Mouse (Mus musculus): ENCODE measurements around the gene Mdn1. TPM values are rescaled to one million over a fixed set of nuclear protein-coding genes. Genes with fewer than 3 reads are reported as not detected.

The Mdn1 gene
- polyA plus RNA-seq, 1 experiment = 8.7 TPM

- Histone ChIP-seq H3K36me3 (ENCODE audit: control insufficient read depth, insufficient read depth) (peaks cover 52% of the 10 kb centered on the region), H3K4me2 (ENCODE audit: low read depth) (no peak overlapping the region), H3K4me3 (no peak overlapping the region), H3K27me3 (ENCODE audit: control insufficient read depth, insufficient read depth, insufficient read length) (no peaks in the 10 kb centered on the region), H3ac (ENCODE audit: control insufficient read depth, insufficient read length) (no peak overlapping the region), H3K79me2 (ENCODE audit: control insufficient read depth, insufficient read depth) (no peaks in the 10 kb centered on the region)
- TF ChIP-seq MYOD1 (IDR thresholded peaks at IDR 0.05; ENCODE audit: control insufficient read depth in 1 of 3, insufficient read length in 2 of 3, low read depth in 2 of 3) (no peak), SRF (IDR thresholded peaks at IDR 0.05; ENCODE audit: control insufficient read depth, insufficient read length, low read depth) (no peak), TCF12 (IDR thresholded peaks at IDR 0.05; ENCODE audit: insufficient read depth, poor library complexity, severe bottlenecking) (no peak), USF1 (IDR thresholded peaks at IDR 0.05; ENCODE audit: low read depth) (no peak), REST (IDR thresholded peaks at IDR 0.05; ENCODE audit: insufficient read depth, insufficient read length) (no peak), POLR2AphosphoS2 (IDR thresholded peaks at IDR 0.05; ENCODE audit: insufficient read length, low read depth) (no peak), MAX (IDR thresholded peaks at IDR 0.05; ENCODE audit: low read depth) (no peak), CEBPB (IDR thresholded peaks at IDR 0.05; ENCODE audit: insufficient read depth, poor library complexity, severe bottlenecking) (no peak)
Observed at GRCm38 (mm10) chr4:32674025-32674424, 17.1 kb downstream of the Mdn1 start.

- no peaks in the 10 kb centered on the region for H3K27me3 ChIP-seq (ENCODE audit: control insufficient read depth, insufficient read depth, insufficient read length)
- no peaks in the 10 kb centered on the region for H3K79me2 ChIP-seq (ENCODE audit: control insufficient read depth, insufficient read depth)
- no peak overlapping the region for H3K4me3 ChIP-seq
- no peak overlapping the region for H3K4me2 ChIP-seq (ENCODE audit: low read depth)
- H3ac ChIP-seq (ENCODE audit: control insufficient read depth, insufficient read length) = no peak overlapping the region
- TF ChIP-seq USF1 (IDR thresholded peaks at IDR 0.05; ENCODE audit: low read depth) (no peak), TCF12 (IDR thresholded peaks at IDR 0.05; ENCODE audit: insufficient read depth, poor library complexity, severe bottlenecking) (no peak), SRF (IDR thresholded peaks at IDR 0.05; ENCODE audit: control insufficient read depth, insufficient read length, low read depth) (no peak), CEBPB (IDR thresholded peaks at IDR 0.05; ENCODE audit: insufficient read depth, poor library complexity, severe bottlenecking) (no peak), TCF3 (IDR thresholded peaks at IDR 0.05; ENCODE audit: insufficient read length, low read depth) (no peak), POLR2AphosphoS2 (IDR thresholded peaks at IDR 0.05; ENCODE audit: insufficient read length, low read depth) (no peak), REST (IDR thresholded peaks at IDR 0.05; ENCODE audit: insufficient read depth, insufficient read length) (no peak)
- H3K36me3 ChIP-seq (ENCODE audit: control insufficient read depth, insufficient read depth) = peaks cover 65% of the 10 kb centered on the region
Observed at GRCm38 (mm10) chr4:32677471-32677870, 20.6 kb downstream of the Mdn1 start.

- H3K79me2 ChIP-seq (ENCODE audit: control insufficient read depth, insufficient read depth) = no peaks in the 10 kb centered on the region
- peaks cover 62% of the 10 kb centered on the region for H3K36me3 ChIP-seq (ENCODE audit: control insufficient read depth, insufficient read depth)
- no peak for TF ChIP-seq REST (IDR thresholded peaks at IDR 0.05; ENCODE audit: insufficient read depth, insufficient read length)
- no peak for TF ChIP-seq CEBPB (IDR thresholded peaks at IDR 0.05; ENCODE audit: insufficient read depth, poor library complexity, severe bottlenecking)
- no peak for TF ChIP-seq USF1 (IDR thresholded peaks at IDR 0.05; ENCODE audit: low read depth)
- no peak for TF ChIP-seq MAX (IDR thresholded peaks at IDR 0.05; ENCODE audit: low read depth)
- no peak for TF ChIP-seq E2F4 (IDR thresholded peaks at IDR 0.05; ENCODE audit: insufficient read depth)
- no peaks in the 10 kb centered on the region for H3K27me3 ChIP-seq (ENCODE audit: control insufficient read depth, insufficient read depth, insufficient read length)
- H3ac ChIP-seq (ENCODE audit: control insufficient read depth, insufficient read length) = no peak overlapping the region
- no peak overlapping the region for H3K4me2 ChIP-seq (ENCODE audit: low read depth)
- no peak overlapping the region for H3K4me3 ChIP-seq
Observed at GRCm38 (mm10) chr4:32680843-32681242, 23.9 kb downstream of the Mdn1 start.

GRCm38 (mm10) chr4:32682471-32682870 lies 25.6 kb downstream of the Mdn1 start:
- TF ChIP-seq POLR2A (IDR thresholded peaks at IDR 0.05; ENCODE audit: insufficient read length, low read depth) (no peak), POLR2AphosphoS2 (IDR thresholded peaks at IDR 0.05; ENCODE audit: insufficient read length, low read depth) (no peak), TCF3 (IDR thresholded peaks at IDR 0.05; ENCODE audit: insufficient read length, low read depth) (no peak), MAX (IDR thresholded peaks at IDR 0.05; ENCODE audit: low read depth) (no peak), CEBPB (IDR thresholded peaks at IDR 0.05; ENCODE audit: insufficient read depth, poor library complexity, severe bottlenecking) (no peak), MYOD1 (IDR thresholded peaks at IDR 0.05; ENCODE audit: control insufficient read depth in 1 of 3, insufficient read length in 2 of 3, low read depth in 2 of 3) (no peak), SRF (IDR thresholded peaks at IDR 0.05; ENCODE audit: control insufficient read depth, insufficient read length, low read depth) (no peak), TCF12 (IDR thresholded peaks at IDR 0.05; ENCODE audit: insufficient read depth, poor library complexity, severe bottlenecking) (no peak), E2F4 (IDR thresholded peaks at IDR 0.05; ENCODE audit: insufficient read depth) (no peak), USF1 (IDR thresholded peaks at IDR 0.05; ENCODE audit: low read depth) (no peak), REST (IDR thresholded peaks at IDR 0.05; ENCODE audit: insufficient read depth, insufficient read length) (no peak), MYOG (IDR thresholded peaks at IDR 0.05; ENCODE audit: control insufficient read depth in 1 of 3, insufficient read depth in 1 of 3, insufficient read length in 2 of 3, low read depth in 2 of 3) (no peak)

GRCm38 (mm10) chr4:32683061-32683582 lies 26.2 kb downstream of the Mdn1 start:
- TF ChIP-seq CEBPB (IDR thresholded peaks at IDR 0.05; ENCODE audit: insufficient read depth, poor library complexity, severe bottlenecking) (no peak), SRF (IDR thresholded peaks at IDR 0.05; ENCODE audit: control insufficient read depth, insufficient read length, low read depth) (no peak), POLR2AphosphoS2 (IDR thresholded peaks at IDR 0.05; ENCODE audit: insufficient read length, low read depth) (no peak), TCF12 (IDR thresholded peaks at IDR 0.05; ENCODE audit: insufficient read depth, poor library complexity, severe bottlenecking) (no peak), USF1 (IDR thresholded peaks at IDR 0.05; ENCODE audit: low read depth) (no peak), MAX (IDR thresholded peaks at IDR 0.05; ENCODE audit: low read depth) (no peak), MYOG (IDR thresholded peaks at IDR 0.05; ENCODE audit: control insufficient read depth in 1 of 3, insufficient read depth in 1 of 3, insufficient read length in 2 of 3, low read depth in 2 of 3) (no peak), TCF3 (IDR thresholded peaks at IDR 0.05; ENCODE audit: insufficient read length, low read depth) (no peak), E2F4 (IDR thresholded peaks at IDR 0.05; ENCODE audit: insufficient read depth) (no peak), REST (IDR thresholded peaks at IDR 0.05; ENCODE audit: insufficient read depth, insufficient read length) (no peak), POLR2A (IDR thresholded peaks at IDR 0.05; ENCODE audit: insufficient read length, low read depth) (no peak), MYOD1 (IDR thresholded peaks at IDR 0.05; ENCODE audit: control insufficient read depth in 1 of 3, insufficient read length in 2 of 3, low read depth in 2 of 3) (no peak)
- no peak overlapping the region for H3K4me3 ChIP-seq
- H3ac ChIP-seq (ENCODE audit: control insufficient read depth, insufficient read length) = no peak overlapping the region
- H3K4me2 ChIP-seq (ENCODE audit: low read depth) = no peak overlapping the region
- H3K79me2 ChIP-seq (ENCODE audit: control insufficient read depth, insufficient read depth) = no peaks in the 10 kb centered on the region
- H3K36me3 ChIP-seq (ENCODE audit: control insufficient read depth, insufficient read depth) = peaks cover 51% of the 10 kb centered on the region
- no peaks in the 10 kb centered on the region for H3K27me3 ChIP-seq (ENCODE audit: control insufficient read depth, insufficient read depth, insufficient read length)

More at GRCm38 (mm10) chr4:32682471-32682870, 25.6 kb downstream of the Mdn1 start:
- Histone ChIP-seq H3K27me3 (ENCODE audit: control insufficient read depth, insufficient read depth, insufficient read length) (no peaks in the 10 kb centered on the region), H3ac (ENCODE audit: control insufficient read depth, insufficient read length) (no peak overlapping the region), H3K36me3 (ENCODE audit: control insufficient read depth, insufficient read depth) (peaks cover 58% of the 10 kb centered on the region), H3K79me2 (ENCODE audit: control insufficient read depth, insufficient read depth) (no peaks in the 10 kb centered on the region), H3K4me3 (no peak overlapping the region), H3K4me2 (ENCODE audit: low read depth) (no peak overlapping the region)
